Mouse (Mus musculus): ENCODE measurements around the gene Crybb1. TPM values are rescaled to one million over a fixed set of nuclear protein-coding genes. Genes with fewer than 3 reads are reported as not detected.

The Crybb1 gene
- total and polyA plus RNA-seq, 3 experiments, result not detected

GRCm38 (mm10) chr5:112297257-112297656 is 41.6 kb downstream of the Crybb1 start:
- H3K36me3 ChIP-seq (replicated peaks), result peaks cover 95% of the 10 kb centered on the region
- H3K9me3 ChIP-seq (replicated peaks), result no peaks in the 10 kb centered on the region
- TF ChIP-seq CTCF (IDR thresholded peaks at IDR 0.05; ENCODE audit: low read depth, low read length) (no peak), POLR2AphosphoS5 (IDR thresholded peaks at IDR 0.05; ENCODE audit: insufficient replicate concordance, low read depth, low read length) (no peak), TAL1 (conservative IDR thresholded peaks at IDR 0.05; ENCODE audit: low read depth, low read length) (no peak), GATA2 (IDR thresholded peaks at IDR 0.05; ENCODE audit: borderline replicate concordance, low read depth, low read length) (no peak), GATA1 (IDR thresholded peaks at IDR 0.05; ENCODE audit: borderline replicate concordance, low read length) (no peak)
- H3K27me3 ChIP-seq (ENCODE audit: insufficient read depth, low read length), result no peaks in the 10 kb centered on the region
- DNase-seq (ENCODE audit: low spot score) (no peak), ATAC-seq (ENCODE audit: extremely low read depth, insufficient number of reproducible peaks, low FRiP score, poor library complexity, severe bottlenecking) (no peak)
- H3K4me3 ChIP-seq (ENCODE audit: low read depth, low read length), result no peak overlapping the region
- peaks cover 99% of the 10 kb centered on the region for H3K4me1 ChIP-seq (ENCODE audit: insufficient read depth, low read depth, low read length)

- TF ChIP-seq GATA2 (IDR thresholded peaks at IDR 0.05; ENCODE audit: borderline replicate concordance, low read depth, low read length), result no peak
- H3K27me3 ChIP-seq (ENCODE audit: insufficient read depth, low read length), result no peaks in the 10 kb centered on the region
- H3K4me1 ChIP-seq (ENCODE audit: insufficient read depth, low read depth, low read length), result peaks cover 97% of the 10 kb centered on the region
- H3K36me3 ChIP-seq (replicated peaks), result peaks cover 95% of the 10 kb centered on the region
- DNase-seq (ENCODE audit: low spot score), result no peak
- ATAC-seq (ENCODE audit: extremely low read depth, insufficient number of reproducible peaks, low FRiP score, poor library complexity, severe bottlenecking), result no peak
- H3K4me3 ChIP-seq (ENCODE audit: low read depth, low read length), result no peak overlapping the region
- no peaks in the 10 kb centered on the region for H3K9me3 ChIP-seq (replicated peaks)
Observed at GRCm38 (mm10) chr5:112298226-112298988, 42.8 kb downstream of the Crybb1 start.

- TF ChIP-seq GATA2 (IDR thresholded peaks at IDR 0.05; ENCODE audit: borderline replicate concordance, low read depth, low read length) (no peak), CTCF (IDR thresholded peaks at IDR 0.05; ENCODE audit: low read depth, low read length) (no peak), TAL1 (conservative IDR thresholded peaks at IDR 0.05; ENCODE audit: low read depth, low read length) (no peak), POLR2AphosphoS5 (IDR thresholded peaks at IDR 0.05; ENCODE audit: insufficient replicate concordance, low read depth, low read length) (no peak), GATA1 (IDR thresholded peaks at IDR 0.05; ENCODE audit: borderline replicate concordance, low read length) (no peak)
- Histone ChIP-seq H3K4me3 (ENCODE audit: low read depth, low read length) (no peak overlapping the region), H3K9me3 (replicated peaks) (no peaks in the 10 kb centered on the region), H3K27me3 (ENCODE audit: insufficient read depth, low read length) (no peaks in the 10 kb centered on the region), H3K4me1 (ENCODE audit: insufficient read depth, low read depth, low read length) (peaks cover 88% of the 10 kb centered on the region), H3K36me3 (replicated peaks) (peaks cover 98% of the 10 kb centered on the region)
- ATAC-seq (ENCODE audit: extremely low read depth, insufficient number of reproducible peaks, low FRiP score, poor library complexity, severe bottlenecking), result no peak
- no peak for DNase-seq (ENCODE audit: low spot score)
Observed at GRCm38 (mm10) chr5:112299399-112299798, 43.8 kb downstream of the Crybb1 start.

GRCm38 (mm10) chr5:112300112-112300511 is 44.5 kb downstream of the Crybb1 start:
- TF ChIP-seq GATA1 (IDR thresholded peaks at IDR 0.05; ENCODE audit: borderline replicate concordance, low read length), result no peak
- no peak for TF ChIP-seq TAL1 (conservative IDR thresholded peaks at IDR 0.05; ENCODE audit: low read depth, low read length)
- no peak for TF ChIP-seq GATA2 (IDR thresholded peaks at IDR 0.05; ENCODE audit: borderline replicate concordance, low read depth, low read length)
- no peak for TF ChIP-seq CTCF (IDR thresholded peaks at IDR 0.05; ENCODE audit: low read depth, low read length)
- no peak for TF ChIP-seq POLR2AphosphoS5 (IDR thresholded peaks at IDR 0.05; ENCODE audit: insufficient replicate concordance, low read depth, low read length)
- no peak for ATAC-seq (ENCODE audit: extremely low read depth, insufficient number of reproducible peaks, low FRiP score, poor library complexity, severe bottlenecking)
- H3K36me3 ChIP-seq (replicated peaks), result peaks cover 98% of the 10 kb centered on the region
- H3K27me3 ChIP-seq (ENCODE audit: insufficient read depth, low read length), result no peaks in the 10 kb centered on the region
- H3K4me1 ChIP-seq (ENCODE audit: insufficient read depth, low read depth, low read length), result peaks cover 81% of the 10 kb centered on the region
- DNase-seq (ENCODE audit: low spot score), result no peak
- no peaks in the 10 kb centered on the region for H3K9me3 ChIP-seq (replicated peaks)
- H3K4me3 ChIP-seq (ENCODE audit: low read depth, low read length), result no peak overlapping the region

- Histone ChIP-seq H3K9me3 (replicated peaks) (no peaks in the 10 kb centered on the region), H3K4me3 (ENCODE audit: low read depth, low read length) (no peak overlapping the region), H3K4me1 (ENCODE audit: insufficient read depth, low read depth, low read length) (peaks cover 74% of the 10 kb centered on the region), H3K36me3 (replicated peaks) (peaks cover 98% of the 10 kb centered on the region), H3K27me3 (ENCODE audit: insufficient read depth, low read length) (no peaks in the 10 kb centered on the region)
- ATAC-seq (ENCODE audit: extremely low read depth, insufficient number of reproducible peaks, low FRiP score, poor library complexity, severe bottlenecking) (no peak), DNase-seq (ENCODE audit: low spot score) (no peak)
- no peak for TF ChIP-seq CTCF (IDR thresholded peaks at IDR 0.05; ENCODE audit: low read depth, low read length)
Observed at GRCm38 (mm10) chr5:112300721-112301308, 45.2 kb downstream of the Crybb1 start.

- H3K4me1 ChIP-seq (ENCODE audit: insufficient read depth, low read depth, low read length), result peaks cover 65% of the 10 kb centered on the region
- no peak for TF ChIP-seq CTCF (IDR thresholded peaks at IDR 0.05; ENCODE audit: low read depth, low read length)
- no peak for TF ChIP-seq TAL1 (conservative IDR thresholded peaks at IDR 0.05; ENCODE audit: low read depth, low read length)
- TF ChIP-seq GATA2 (IDR thresholded peaks at IDR 0.05; ENCODE audit: borderline replicate concordance, low read depth, low read length), result no peak
- TF ChIP-seq POLR2AphosphoS5 (IDR thresholded peaks at IDR 0.05; ENCODE audit: insufficient replicate concordance, low read depth, low read length), result no peak
- TF ChIP-seq GATA1 (IDR thresholded peaks at IDR 0.05; ENCODE audit: borderline replicate concordance, low read length), result no peak
- no peak for ATAC-seq (ENCODE audit: extremely low read depth, insufficient number of reproducible peaks, low FRiP score, poor library complexity, severe bottlenecking)
Observed at GRCm38 (mm10) chr5:112301694-112302093, 46.1 kb downstream of the Crybb1 start.

More at GRCm38 (mm10) chr5:112301694-112302093, 46.1 kb downstream of the Crybb1 start:
- peaks cover 100% of the 10 kb centered on the region for H3K36me3 ChIP-seq (replicated peaks)
- H3K27me3 ChIP-seq (ENCODE audit: insufficient read depth, low read length), result no peaks in the 10 kb centered on the region
- H3K9me3 ChIP-seq (replicated peaks), result no peaks in the 10 kb centered on the region
- no peak overlapping the region for H3K4me3 ChIP-seq (ENCODE audit: low read depth, low read length)
- DNase-seq (ENCODE audit: low spot score), result no peak

Measured in G1E (cell line).